Mouse (Mus musculus) spleen, adult 2 months (tissue): Measurements from ENCODE around the gene Qrich2.

Experiments used
- CTCF ChIP-seq: fragments of 200-500 bp; IDR thresholded peaks from 2 replicates; pipeline ENCODE4 v1.5.1; 2011; ENCODE audit warnings: mild to moderate bottlenecking, inconsistent platforms; ENCODE audit not compliant: insufficient read depth, insufficient read length, insufficient replicate concordance; ENCODE audit errors: extremely low read depth
- POLR2A ChIP-seq: fragments of 200-500 bp; IDR thresholded peaks from 2 replicates; pipeline ENCODE4 v1.6.1; 2011; ENCODE audit warnings: low read depth, low read length, inconsistent platforms

- TF ChIP-seq CTCF (no peak), POLR2A (no peak)
These were observed 34.5 kb downstream of the Qrich2 start for GRCm38 (mm10) chr11:116431428-116432077.
